ENCODE assay signal across 22 mouse cellular contexts in the genomic region with DNA sequence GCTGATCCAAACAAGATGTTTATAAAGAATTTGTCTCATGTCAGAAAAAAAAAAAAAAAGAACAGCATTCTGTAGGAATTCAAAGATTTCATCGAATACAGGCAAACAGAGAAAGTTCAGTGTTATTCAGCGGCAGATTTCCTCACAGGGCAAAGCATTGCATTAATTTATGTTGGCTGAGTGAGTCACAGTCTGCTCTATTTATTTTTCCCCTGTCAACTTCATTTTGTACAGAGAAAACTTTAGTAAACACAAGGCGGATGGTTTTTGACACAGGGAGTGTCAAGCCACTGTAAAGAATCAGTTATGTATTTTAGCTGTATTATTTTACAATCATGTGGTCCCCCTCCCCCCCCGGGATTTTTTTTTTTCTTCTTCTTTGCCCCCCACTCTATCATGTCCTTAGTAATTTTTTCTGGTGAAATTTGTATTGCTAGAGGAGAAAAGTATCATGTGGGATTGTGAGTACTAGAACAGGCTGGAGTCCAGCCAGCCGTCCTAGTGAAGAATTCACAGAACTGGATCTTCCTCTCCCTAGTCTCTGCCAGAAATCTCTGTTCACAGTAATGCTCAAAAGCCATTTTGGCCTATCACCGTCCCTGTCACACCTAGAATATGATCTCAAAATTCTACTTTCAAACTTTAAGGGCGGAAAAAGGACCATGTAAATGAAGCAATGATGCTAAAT. TPM values are rescaled to one million over a fixed set of nuclear protein-coding genes. Genes with fewer than 3 reads are reported as not detected.
DNase-seq lines count a peak whose midpoint lies in the region; ATAC-seq and TF ChIP-seq lines count a peak whose summit lies in the region.
"Had no signal": no experiment of that assay in that cellular context is flagged by ENCODE, and none has a peak within 500 bp of the region (broad histone marks: within the 10 kb centered on the region; RNA-seq: fewer than 3 reads in every experiment).

No protein-coding gene starts in this region.

- no peaks in the 10 kb centered on the region for H3K36me3 ChIP-seq in intestine, embryonic 16.5 days (ENCODE audit: control insufficient read depth, insufficient read depth, low read length)
- H3K36me3 ChIP-seq in stomach, postnatal 0 days (ENCODE audit: control insufficient read depth, insufficient read depth, low read length) = no peaks in the 10 kb centered on the region
- H3K36me3 ChIP-seq: heart, embryonic 13.5 days; limb, embryonic 13.5 days; midbrain, embryonic 10.5 days had no signal

- DNase-seq in kidney, postnatal 10 days = peak; percentile 10
- DNase-seq in kidney, adult 8-10 months = no peak
- peak; percentile 18 for DNase-seq in lung, postnatal 36 days
- no peak for DNase-seq in lung, postnatal 4 days
- DNase-seq in stomach, postnatal 0 days (ENCODE audit: low spot score) = no peak
- DNase-seq in ovary, adult 18-20 months (ENCODE audit: low spot score) = no peak
- no peak for DNase-seq in layer of hippocampus, adult 8-10 months (ENCODE audit: low spot score in 2 of 2)
- DNase-seq: adrenal gland, adult 8-10 months; cerebellum, adult 11-12 months; cerebellum, postnatal 14 days; gastrocnemius, postnatal 10 days; heart, adult 18-20 months; kidney, adult 18-20 months; retina, postnatal 1 day; thymus, postnatal 25 days had no signal

- peak overlapping the region; percentile 62 for H3K9ac ChIP-seq in intestine, embryonic 16.5 days (ENCODE audit: low read depth, low read length)
- H3K9ac ChIP-seq in stomach, postnatal 0 days (ENCODE audit: low read length) = no peak overlapping the region
- H3K9ac ChIP-seq: heart, embryonic 13.5 days; hindbrain, embryonic 14.5 days; limb, embryonic 13.5 days had no signal

- TF ChIP-seq CTCF in stomach, postnatal 0 days (IDR thresholded peaks at IDR 0.05; ENCODE audit: low read depth) = no peak

- peak overlapping the region; percentile 72 for H3K27ac ChIP-seq in intestine, embryonic 16.5 days (ENCODE audit: low read length)
- H3K27ac ChIP-seq in stomach, postnatal 0 days (replicated peaks) = no peak overlapping the region
- H3K27ac ChIP-seq: heart, embryonic 13.5 days; hindbrain, embryonic 14.5 days; limb, embryonic 13.5 days; midbrain, embryonic 10.5 days had no signal

- no peaks in the 10 kb centered on the region for H3K4me1 ChIP-seq in intestine, embryonic 16.5 days (ENCODE audit: control insufficient read depth, insufficient read depth, low read length)
- H3K4me1 ChIP-seq in stomach, postnatal 0 days (replicated peaks; ENCODE audit: control insufficient read depth, insufficient read depth) = no peaks in the 10 kb centered on the region
- H3K4me1 ChIP-seq: heart, embryonic 13.5 days; limb, embryonic 13.5 days; midbrain, embryonic 10.5 days had no signal

- no peaks in the 10 kb centered on the region for H3K27me3 ChIP-seq in intestine, embryonic 16.5 days (replicated peaks; ENCODE audit: control insufficient read depth, insufficient read depth, low read length)
- no peaks in the 10 kb centered on the region for H3K27me3 ChIP-seq in stomach, postnatal 0 days (ENCODE audit: control insufficient read depth, insufficient read depth, low read length)
- H3K27me3 ChIP-seq: heart, embryonic 13.5 days; limb, embryonic 13.5 days had no signal

- ATAC-seq in intestine, embryonic 16.5 days = no peak
- peak; percentile 80; the same call in 1 of the 2 replicates for ATAC-seq in stomach, postnatal 0 days (ENCODE audit: low FRiP score, low TSS enrichment)

- TF ChIP-seq EP300 in stomach, postnatal 0 days (optimal IDR thresholded peaks at IDR 0.05) = no peak

- 39% methylated on average over 7 of the region's 7 CpGs for WGBS in intestine, embryonic 16.5 days
- 24% methylated on average over 7 of the region's 7 CpGs for WGBS in stomach, postnatal 0 days

- no peak overlapping the region for H3K4me2 ChIP-seq in intestine, embryonic 16.5 days (ENCODE audit: low read depth, low read length)
- no peak overlapping the region for H3K4me2 ChIP-seq in stomach, postnatal 0 days (replicated peaks; ENCODE audit: low read depth)
- H3K4me2 ChIP-seq: heart, embryonic 13.5 days; hindbrain, embryonic 14.5 days; limb, embryonic 13.5 days had no signal

- peak overlapping the region; percentile 45 for H3K4me3 ChIP-seq in intestine, embryonic 16.5 days (ENCODE audit: low read length)
- no peak overlapping the region for H3K4me3 ChIP-seq in stomach, postnatal 0 days (ENCODE audit: low read depth, low read length)
- H3K4me3 ChIP-seq: heart, embryonic 13.5 days; limb, embryonic 13.5 days; midbrain, embryonic 10.5 days had no signal

- H3K9me3 ChIP-seq in intestine, embryonic 16.5 days (ENCODE audit: control insufficient read depth, low read length) = no peaks in the 10 kb centered on the region
- H3K9me3 ChIP-seq in stomach, postnatal 0 days (ENCODE audit: control insufficient read depth, low read length) = no peaks in the 10 kb centered on the region
- H3K9me3 ChIP-seq: heart, embryonic 13.5 days; limb, embryonic 13.5 days; midbrain, embryonic 10.5 days had no signal

RNA-seq across cellular contexts. Expression of a gene that starts 9.3 kb away (rescaled TPM):
- 367 and 463 TPM in 2 replicates for polyA plus RNA-seq in intestine, embryonic 16.5 days (2015; fragmentation: Nextera tagmentation; extraction: Ambion mirVana)
- 0.45 and 0.69 TPM in 2 replicates for polyA plus RNA-seq in stomach, postnatal 0 days (2015; fragmentation: Nextera tagmentation; extraction: Ambion mirVana)
- total RNA-seq in layer of hippocampus, adult 8-10 months (2022) = under 1 TPM; 0.12 to 0.27 (median 0.19) TPM
- total RNA-seq: heart, postnatal 25 days; neutrophil, adult 5-6 weeks had no signal
- polyA plus RNA-seq: midbrain, embryonic 10.5 days had no signal

Comparison
In these comparisons a context has a peak if more than half of its experiments do, and no peak if none do; other contexts are left out.
1. DNase-seq: peak in kidney, postnatal 10 days (single experiment) and lung, postnatal 36 days (single experiment); none in kidney, adult 8-10 months (0 of 2), lung, postnatal 4 days (0 of 2), stomach, postnatal 0 days (single experiment), ovary, adult 18-20 months (single experiment) and layer of hippocampus, adult 8-10 months (0 of 2).
2. RNA of a gene that starts 9.3 kb away (polyA plus RNA-seq): 367 to 463 TPM in intestine, embryonic 16.5 days; 0.45 to 0.69 TPM in stomach, postnatal 0 days; every median in the first group is over 100 times any median in the second.